ENCODE assay signal across 8 mouse cellular contexts in the genomic region with DNA sequence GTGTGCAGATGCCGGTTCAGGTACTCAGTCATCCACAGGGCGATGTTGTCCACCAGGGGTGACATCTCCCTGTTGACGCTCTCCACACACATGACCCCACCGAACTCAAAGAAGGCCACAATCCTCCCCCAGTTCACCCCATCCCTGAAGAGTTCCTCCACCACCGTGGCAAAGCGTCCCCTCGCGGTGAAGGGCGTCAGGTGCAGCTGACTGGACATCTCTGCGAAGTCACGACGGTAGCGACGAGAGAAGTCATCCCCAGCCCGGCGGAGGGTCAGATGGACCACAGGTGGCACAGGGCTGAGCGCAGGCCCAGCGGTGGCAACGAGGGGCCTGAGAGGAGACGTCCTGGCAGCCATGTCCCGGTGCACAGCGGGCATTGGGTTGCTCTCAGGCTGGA. TPM values are rescaled to one million over a fixed set of nuclear protein-coding genes. Genes with fewer than 3 reads are reported as not detected.
DNase-seq lines count a peak whose midpoint lies in the region; ATAC-seq and TF ChIP-seq lines count a peak whose summit lies in the region.

No protein-coding gene starts in this region.

- H3K9me3 ChIP-seq in forebrain, embryonic 13.5 days (replicated peaks), result no peaks in the 10 kb centered on the region
- no peaks in the 10 kb centered on the region for H3K9me3 ChIP-seq in lung, postnatal 0 days (ENCODE audit: low read length)
- H3K9me3 ChIP-seq in neural tube, embryonic 15.5 days (replicated peaks), result no peaks in the 10 kb centered on the region

- H3K27ac ChIP-seq in brown adipose tissue, adult 24 weeks (replicated peaks; ENCODE audit: low read depth, low read length), result no peak overlapping the region
- no peak overlapping the region for H3K27ac ChIP-seq in forebrain, embryonic 13.5 days
- peak overlapping the region; percentile 10; the same call in 1 of the 2 replicates for H3K27ac ChIP-seq in lung, postnatal 0 days (ENCODE audit: low read length)
- H3K27ac ChIP-seq in neural tube, embryonic 15.5 days (replicated peaks), result no peak overlapping the region

- peaks cover 3% of the 10 kb centered on the region; the same call in 1 of the 2 replicates for H3K4me1 ChIP-seq in brown adipose tissue, adult 24 weeks (ENCODE audit: control insufficient read depth, insufficient read depth, insufficient read length, low read length)
- H3K4me1 ChIP-seq in forebrain, embryonic 13.5 days, result peaks cover 45% of the 10 kb centered on the region
- H3K4me1 ChIP-seq in lung, postnatal 0 days (ENCODE audit: insufficient read depth, low read depth, low read length), result no peaks in the 10 kb centered on the region
- H3K4me1 ChIP-seq in neural tube, embryonic 15.5 days, result peaks cover 48% of the 10 kb centered on the region

- whole genome bisulfite sequencing in forebrain, embryonic 13.5 days, result 11% methylated on average over 22 of the region's 22 CpGs
- WGBS in lung, postnatal 0 days, result 9% methylated on average over 22 of the region's 22 CpGs
- WGBS in neural tube, embryonic 15.5 days, result 9% methylated on average over 22 of the region's 22 CpGs

- H3K36me3 ChIP-seq in forebrain, embryonic 13.5 days (ENCODE audit: poor library complexity, severe bottlenecking), result no peaks in the 10 kb centered on the region
- no peaks in the 10 kb centered on the region for H3K36me3 ChIP-seq in lung, postnatal 0 days (ENCODE audit: insufficient read depth, low read length)
- no peaks in the 10 kb centered on the region for H3K36me3 ChIP-seq in neural tube, embryonic 15.5 days

- intact Hi-C loops in heart, postnatal 14 days (cut with DNase I), result loop anchor here (2.0 to 5.0 kb wide), 2 partner anchors 48 to 85 kb away; no protein-coding TSS in a partner anchor

- DNase-seq in CD8-positive naive resting alpha-beta T cell, adult 2 months (ENCODE audit: low read depth in 2 of 2, low spot score in 2 of 2), result peak; percentile 75 to 83
- peak; percentile 65 to 80 for DNase-seq in heart, postnatal 14 days
- DNase-seq in kidney, postnatal 25 days, result peak; percentile 67 to 70
- DNase-seq in lung, postnatal 0 days (ENCODE audit: low spot score), result peak; percentile 63
- DNase-seq in testis, postnatal 14 days (ENCODE audit: low spot score), result peak; percentile 26

- H3K27me3 ChIP-seq in forebrain, embryonic 13.5 days, result 0 out of 2 replicates have a peak, but pooled peaks cover 6% of the 10 kb centered on the region
- no peaks in the 10 kb centered on the region for H3K27me3 ChIP-seq in lung, postnatal 0 days (replicated peaks; ENCODE audit: insufficient read depth, low read length)
- H3K27me3 ChIP-seq in neural tube, embryonic 15.5 days (replicated peaks), result no peaks in the 10 kb centered on the region

- peak; percentile 93 for TF ChIP-seq CTCF in lung, postnatal 0 days (IDR thresholded peaks at IDR 0.05)

- peak overlapping the region; percentile 71 for H3K9ac ChIP-seq in forebrain, embryonic 13.5 days
- no peak overlapping the region for H3K9ac ChIP-seq in lung, postnatal 0 days (replicated peaks; ENCODE audit: low read depth)
- peak overlapping the region; percentile 50 for H3K9ac ChIP-seq in neural tube, embryonic 15.5 days (replicated peaks)

- no peak for ATAC-seq in forebrain, embryonic 13.5 days
- no peak for ATAC-seq in lung, postnatal 0 days
- ATAC-seq in neural tube, embryonic 15.5 days (ENCODE audit: low FRiP score), result no peak

- no peak for TF ChIP-seq EP300 in lung, postnatal 0 days (IDR thresholded peaks at IDR 0.05)

- H3K4me3 ChIP-seq in brown adipose tissue, adult 24 weeks (ENCODE audit: insufficient read depth, low read depth, low read length), result peak overlapping the region; percentile 56
- H3K4me3 ChIP-seq in forebrain, embryonic 13.5 days, result peak overlapping the region; percentile 72
- peak overlapping the region; percentile 76 for H3K4me3 ChIP-seq in lung, postnatal 0 days (ENCODE audit: low read depth, low read length)
- H3K4me3 ChIP-seq in neural tube, embryonic 15.5 days (replicated peaks), result peak overlapping the region; percentile 68

- H3K4me2 ChIP-seq in forebrain, embryonic 13.5 days, result peak overlapping the region; percentile 77
- H3K4me2 ChIP-seq in lung, postnatal 0 days (replicated peaks; ENCODE audit: low read depth, low read length), result peak overlapping the region; percentile 96
- peak overlapping the region; percentile 80 for H3K4me2 ChIP-seq in neural tube, embryonic 15.5 days

RNA-seq across cellular contexts. Expression of a gene that starts 1.7 kb away (rescaled TPM):
- polyA plus RNA-seq in brown adipose tissue, adult 24 weeks (2012; ENCODE audit: insufficient read depth, insufficient read length, missing spikeins), result 0.71 and 1.3 TPM in 2 replicates
- polyA plus RNA-seq in forebrain, embryonic 13.5 days (2015; fragmentation: Nextera tagmentation; extraction: Ambion mirVana), result 10.0 and 10.5 TPM in 2 replicates
- total RNA-seq in heart, postnatal 14 days (2021), result 1 to 10 TPM; 5.6 to 7.0 TPM
- 5.7 and 7.1 TPM in 2 replicates for polyA plus RNA-seq in lung, postnatal 0 days (2015; fragmentation: Nextera tagmentation; extraction: Ambion mirVana)
- 16.7 and 20.9 TPM in 2 replicates for polyA plus RNA-seq in neural tube, embryonic 15.5 days (2015; fragmentation: Nextera tagmentation; extraction: Ambion mirVana)

RNA-seq across cellular contexts. Expression of a gene that starts 47.2 kb away (rescaled TPM):
- polyA plus RNA-seq in brown adipose tissue, adult 24 weeks (2012; ENCODE audit: insufficient read depth, insufficient read length, missing spikeins), result 16.1 and 34.1 TPM in 2 replicates
- 10.1 and 11.5 TPM in 2 replicates for polyA plus RNA-seq in forebrain, embryonic 13.5 days (2015; fragmentation: Nextera tagmentation; extraction: Ambion mirVana)
- 1 to 10 TPM; 6.2 to 9.0 TPM for total RNA-seq in heart, postnatal 14 days (2021)
- polyA plus RNA-seq in lung, postnatal 0 days (2015; fragmentation: Nextera tagmentation; extraction: Ambion mirVana), result 25.6 and 31.8 TPM in 2 replicates
- 10.1 and 12.1 TPM in 2 replicates for polyA plus RNA-seq in neural tube, embryonic 15.5 days (2015; fragmentation: Nextera tagmentation; extraction: Ambion mirVana)

Comparison
In these comparisons a context has a peak if more than half of its experiments do, and no peak if none do; other contexts are left out.
1. DNase-seq: peak in every context shown above with its lines; median percentile 79 in CD8-positive naive resting alpha-beta T cell, adult 2 months; 72 in heart, postnatal 14 days; 68 in kidney, postnatal 25 days; 63 in lung, postnatal 0 days; 26 in testis, postnatal 14 days.